Mouse (Mus musculus) hindbrain, embryonic 12.5 days (tissue): Measurements from ENCODE around the gene Ptdss2. TPM values are rescaled to one million over a fixed set of nuclear protein-coding genes. Genes with fewer than 3 reads are reported as not detected.

Source experiments
- ATAC-seq: fragments of 200-750 bp; cut with Nextera tagmentation; 2 replicates; pipeline ENCODE4 v1.8.0; 2017; ENCODE audit warnings: moderate TSS enrichment; ENCODE audit not compliant: low FRiP score
- H3K27ac ChIP-seq: fragments of 300-500 bp; sonication (generic); 2 replicates; pipeline ENCODE4 v1.5.1; 2016; ENCODE audit warnings: mild to moderate bottlenecking
- H3K27me3 ChIP-seq: fragments of 300-500 bp; sonication (generic); 2 replicates; pipeline ENCODE4 v1.6.1; 2016; ENCODE audit warnings: mild to moderate bottlenecking
- H3K36me3 ChIP-seq: fragments of 300-500 bp; sonication (generic); 2 replicates; pipeline ENCODE4 v1.6.1; 2016; ENCODE audit warnings: mild to moderate bottlenecking
- H3K4me1 ChIP-seq: fragments of 300-500 bp; sonication (generic); 2 replicates; pipeline ENCODE4 v1.6.1; 2016
- H3K4me2 ChIP-seq: fragments of 300-500 bp; sonication (generic); replicated peaks from 2 replicates; pipeline ENCODE4 v1.6.1; 2016; ENCODE audit warnings: mild to moderate bottlenecking
- H3K4me3 ChIP-seq: fragments of 300-500 bp; sonication (generic); 2 replicates; pipeline ENCODE4 v1.5.1; 2016; ENCODE audit warnings: mild to moderate bottlenecking
- H3K9ac ChIP-seq: fragments of 300-500 bp; sonication (generic); 2 replicates; pipeline ENCODE4 v1.6.1; 2016; ENCODE audit warnings: mild to moderate bottlenecking, moderate library complexity
- H3K9me3 ChIP-seq: fragments of 300-500 bp; sonication (generic); replicated peaks from 2 replicates; pipeline ENCODE4 v1.6.1; 2016; ENCODE audit warnings: mild to moderate bottlenecking
- WGBS: fragments of 180-500 bp; shearing (Covaris S2); methylation state at CpG from one replicate; pipeline ENCODE4 v1.1.7; 2016; 5-methylcytosine and 5-hydroxymethylcytosine counted together
- polyA plus RNA-seq: library from polyadenylated mRNA; unstranded; fragments of >200 nt; fragmentation: Nextera tagmentation; extraction: Ambion mirVana; gene quantifications from 2 replicates; pipeline ENCODE4 v1.2.1, GENCODE M21; 2016

The Ptdss2 gene
- polyA plus RNA-seq, 1 experiment from 2014 or later, result 76.0 TPM

GRCm38 (mm10) chr7:141131024-141131820 is 9.0 kb downstream of the Ptdss2 start:
- H3K36me3 ChIP-seq, result peaks cover 13% of the 10 kb centered on the region
- under 1% methylated on average over 59 of the region's 59 CpGs for WGBS
- peak; percentile 99 for ATAC-seq
- H3K4me1 ChIP-seq, result peaks cover 21% of the 10 kb centered on the region
- peak overlapping the region; percentile 94 for H3K9ac ChIP-seq
- peak overlapping the region; percentile 87 for H3K4me3 ChIP-seq
- peak overlapping the region; percentile 48; the same call in 1 of the 2 replicates for H3K27ac ChIP-seq
- peak overlapping the region; percentile 92 for H3K4me2 ChIP-seq
- no peaks in the 10 kb centered on the region for H3K27me3 ChIP-seq
- no peaks in the 10 kb centered on the region for H3K9me3 ChIP-seq

- 57% methylated on average over 12 of the region's 12 CpGs for WGBS
- ATAC-seq, result no peak
- H3K36me3 ChIP-seq, result peaks cover 22% of the 10 kb centered on the region
- peak overlapping the region; percentile 94 for H3K9ac ChIP-seq
- no peaks in the 10 kb centered on the region for H3K9me3 ChIP-seq
- no peaks in the 10 kb centered on the region for H3K27me3 ChIP-seq
- H3K4me3 ChIP-seq, result peak overlapping the region; percentile 87
- peaks cover 21% of the 10 kb centered on the region for H3K4me1 ChIP-seq
- H3K4me2 ChIP-seq, result peak overlapping the region; percentile 92
- no peak overlapping the region for H3K27ac ChIP-seq
Measured at GRCm38 (mm10) chr7:141131904-141132755, 9.9 kb downstream of the Ptdss2 start.

- Histone ChIP-seq H3K4me1 (no peaks in the 10 kb centered on the region), H3K27ac (no peak overlapping the region), H3K27me3 (no peaks in the 10 kb centered on the region), H3K4me2 (no peak overlapping the region), H3K9me3 (no peaks in the 10 kb centered on the region), H3K9ac (no peak overlapping the region), H3K4me3 (no peak overlapping the region), H3K36me3 (peaks cover 46% of the 10 kb centered on the region)
- ATAC-seq, result no peak
- 85% methylated on average over 4 of the region's 4 CpGs for WGBS
Measured at GRCm38 (mm10) chr7:141141326-141141725, 19.1 kb downstream of the Ptdss2 start.

GRCm38 (mm10) chr7:141143112-141143511 is 20.9 kb downstream of the Ptdss2 start:
- H3K9me3 ChIP-seq, result no peaks in the 10 kb centered on the region
- H3K4me2 ChIP-seq, result no peak overlapping the region
- WGBS, result 51% methylated on average over 5 of the region's 5 CpGs
- no peak overlapping the region for H3K9ac ChIP-seq
- H3K36me3 ChIP-seq, result peaks cover 46% of the 10 kb centered on the region
- H3K4me3 ChIP-seq, result no peak overlapping the region
- H3K4me1 ChIP-seq, result no peaks in the 10 kb centered on the region
- no peak overlapping the region for H3K27ac ChIP-seq
- no peak for ATAC-seq
- H3K27me3 ChIP-seq, result no peaks in the 10 kb centered on the region

GRCm38 (mm10) chr7:141143861-141144260 is 21.7 kb downstream of the Ptdss2 start:
- Histone ChIP-seq H3K36me3 (peaks cover 45% of the 10 kb centered on the region), H3K4me2 (no peak overlapping the region), H3K27me3 (no peaks in the 10 kb centered on the region), H3K4me1 (no peaks in the 10 kb centered on the region), H3K9ac (no peak overlapping the region), H3K9me3 (no peaks in the 10 kb centered on the region), H3K4me3 (no peak overlapping the region), H3K27ac (no peak overlapping the region)
- 85% methylated on average over 2 of the region's 2 CpGs for WGBS
- no peak for ATAC-seq

GRCm38 (mm10) chr7:141144650-141145049 is 22.5 kb downstream of the Ptdss2 start:
- H3K9me3 ChIP-seq, result no peaks in the 10 kb centered on the region
- H3K4me1 ChIP-seq, result no peaks in the 10 kb centered on the region
- no peak for ATAC-seq
- no peak overlapping the region for H3K4me3 ChIP-seq
- H3K27ac ChIP-seq, result no peak overlapping the region
- H3K4me2 ChIP-seq, result no peak overlapping the region
- H3K36me3 ChIP-seq, result peaks cover 42% of the 10 kb centered on the region
- H3K9ac ChIP-seq, result no peak overlapping the region
- WGBS, result 96% methylated on average over 3 of the region's 3 CpGs
- H3K27me3 ChIP-seq, result no peaks in the 10 kb centered on the region

GRCm38 (mm10) chr7:141145403-141145802 is 23.2 kb downstream of the Ptdss2 start:
- Histone ChIP-seq H3K4me3 (no peak overlapping the region), H3K4me1 (no peaks in the 10 kb centered on the region), H3K27ac (no peak overlapping the region), H3K4me2 (no peak overlapping the region), H3K36me3 (peaks cover 38% of the 10 kb centered on the region), H3K27me3 (no peaks in the 10 kb centered on the region), H3K9ac (no peak overlapping the region), H3K9me3 (no peaks in the 10 kb centered on the region)
- 62% methylated on average over 1 of the region's 1 CpGs for WGBS
- ATAC-seq, result no peak

GRCm38 (mm10) chr7:141146043-141146595 is 23.9 kb downstream of the Ptdss2 start:
- 95% methylated on average over 12 of the region's 12 CpGs for WGBS
- no peaks in the 10 kb centered on the region for H3K27me3 ChIP-seq
- H3K4me2 ChIP-seq, result no peak overlapping the region
- H3K9ac ChIP-seq, result no peak overlapping the region
- H3K36me3 ChIP-seq, result peaks cover 33% of the 10 kb centered on the region
- ATAC-seq, result no peak
- H3K27ac ChIP-seq, result no peak overlapping the region
- no peaks in the 10 kb centered on the region for H3K4me1 ChIP-seq
- no peaks in the 10 kb centered on the region for H3K9me3 ChIP-seq
- H3K4me3 ChIP-seq, result no peak overlapping the region

GRCm38 (mm10) chr7:141147044-141147443 is 24.9 kb downstream of the Ptdss2 start:
- ATAC-seq, result no peak
- H3K9ac ChIP-seq, result no peak overlapping the region
- 82% methylated on average over 6 of the region's 6 CpGs for WGBS

GRCm38 (mm10) chr7:141148639-141149038 is 26.5 kb downstream of the Ptdss2 start:
- 80% methylated on average over 4 of the region's 4 CpGs for WGBS
- no peak for ATAC-seq
- peaks cover 48% of the 10 kb centered on the region for H3K36me3 ChIP-seq

More at GRCm38 (mm10) chr7:141147044-141147443, 24.9 kb downstream of the Ptdss2 start:
- Histone ChIP-seq H3K4me1 (no peaks in the 10 kb centered on the region), H3K27me3 (no peaks in the 10 kb centered on the region), H3K4me2 (no peak overlapping the region), H3K4me3 (no peak overlapping the region), H3K36me3 (peaks cover 39% of the 10 kb centered on the region), H3K27ac (no peak overlapping the region), H3K9me3 (no peaks in the 10 kb centered on the region)

GRCm38 (mm10) chr7:141155362-141155761 is 33.2 kb downstream of the Ptdss2 start:
- no peaks in the 10 kb centered on the region for H3K27me3 ChIP-seq
- no peak overlapping the region for H3K4me2 ChIP-seq
- H3K4me1 ChIP-seq, result no peaks in the 10 kb centered on the region
- no peak overlapping the region for H3K4me3 ChIP-seq
- H3K27ac ChIP-seq, result no peak overlapping the region
- no peaks in the 10 kb centered on the region for H3K9me3 ChIP-seq
- H3K36me3 ChIP-seq, result peaks cover 57% of the 10 kb centered on the region
- no peak for ATAC-seq
- 96% methylated on average over 9 of the region's 9 CpGs for WGBS
- H3K9ac ChIP-seq, result no peak overlapping the region

More at GRCm38 (mm10) chr7:141148639-141149038, 26.5 kb downstream of the Ptdss2 start:
- H3K4me2 ChIP-seq, result no peak overlapping the region
- H3K9me3 ChIP-seq, result no peaks in the 10 kb centered on the region
- no peak overlapping the region for H3K4me3 ChIP-seq
- H3K27me3 ChIP-seq, result no peaks in the 10 kb centered on the region
- no peaks in the 10 kb centered on the region for H3K4me1 ChIP-seq
- no peak overlapping the region for H3K9ac ChIP-seq
- H3K27ac ChIP-seq, result no peak overlapping the region

- Histone ChIP-seq H3K36me3 (peaks cover 57% of the 10 kb centered on the region), H3K9ac (no peak overlapping the region), H3K27ac (no peak overlapping the region), H3K27me3 (no peaks in the 10 kb centered on the region), H3K4me1 (peaks cover 11% of the 10 kb centered on the region), H3K4me3 (no peak overlapping the region), H3K4me2 (no peak overlapping the region), H3K9me3 (no peaks in the 10 kb centered on the region)
- no peak for ATAC-seq
- WGBS, result 93% methylated on average over 7 of the region's 7 CpGs
Measured at GRCm38 (mm10) chr7:141164397-141164796, 42.2 kb downstream of the Ptdss2 start.
